ENCODE assay signal across 12 mouse cellular contexts in the genomic region with DNA sequence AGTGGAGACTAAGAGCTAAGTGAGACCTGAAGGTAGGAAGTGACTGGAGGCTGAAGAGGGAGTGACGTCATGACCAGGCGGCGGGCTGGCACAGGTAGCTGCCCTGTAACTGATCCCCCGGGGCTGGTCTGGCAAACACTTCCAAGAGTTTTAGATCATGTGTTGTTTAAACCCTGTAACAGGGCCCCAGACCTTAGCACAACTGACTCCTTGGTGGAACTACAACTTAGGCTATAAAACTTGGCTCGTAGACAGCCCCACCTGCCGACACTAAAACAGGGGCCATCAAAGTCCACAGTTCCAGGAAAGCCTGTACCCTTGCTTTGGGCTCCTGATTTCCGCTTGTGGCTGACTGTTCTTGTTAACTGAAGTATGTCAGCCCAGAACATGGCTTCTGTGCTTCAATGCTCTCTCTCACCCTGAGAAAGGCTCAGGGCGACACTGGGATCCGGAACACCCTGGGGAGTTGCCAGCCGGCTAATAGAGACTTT.
DNase-seq lines count a peak whose midpoint lies in the region; ATAC-seq and TF ChIP-seq lines count a peak whose summit lies in the region.
"Had no signal": no experiment of that assay in that cellular context is flagged by ENCODE, and none has a peak within 500 bp of the region (broad histone marks: within the 10 kb centered on the region; RNA-seq: fewer than 3 reads in every experiment).

No protein-coding gene starts in this region.

- no peaks in the 10 kb centered on the region for H3K9me3 ChIP-seq in E14TG2a.4 (ENCODE audit: low read length)
- no peaks in the 10 kb centered on the region for H3K9me3 ChIP-seq in kidney, embryonic 16.5 days (ENCODE audit: low read length)
- no peaks in the 10 kb centered on the region for H3K9me3 ChIP-seq in lung, embryonic 15.5 days
- no peaks in the 10 kb centered on the region for H3K9me3 ChIP-seq in midbrain, embryonic 15.5 days

- peak; percentile 73 for ATAC-seq in kidney, embryonic 16.5 days (ENCODE audit: low FRiP score, low TSS enrichment)
- peak; percentile 63; the same call in 1 of the 2 replicates for ATAC-seq in lung, embryonic 15.5 days (ENCODE audit: borderline replicate concordance, extremely low read depth, low FRiP score, low TSS enrichment)
- ATAC-seq in midbrain, embryonic 15.5 days (replicated peaks), result no peak

- H3K36me3 ChIP-seq in E14TG2a.4 (ENCODE audit: insufficient read depth, low read length), result no peaks in the 10 kb centered on the region
- no peaks in the 10 kb centered on the region for H3K36me3 ChIP-seq in kidney, embryonic 16.5 days (ENCODE audit: insufficient read depth, low read length)
- no peaks in the 10 kb centered on the region for H3K36me3 ChIP-seq in lung, embryonic 15.5 days
- H3K36me3 ChIP-seq in midbrain, embryonic 15.5 days (replicated peaks), result no peaks in the 10 kb centered on the region
- H3K36me3 ChIP-seq: G1E had no signal

- H3K4me3 ChIP-seq in E14TG2a.4 (replicated peaks; ENCODE audit: low read length), result 0 out of 2 replicates have a peak overlapping the region, but pooled peaks have one; percentile 41
- H3K4me3 ChIP-seq in brown adipose tissue, adult 24 weeks (ENCODE audit: insufficient read depth, low read depth, low read length), result no peak overlapping the region
- no peak overlapping the region for H3K4me3 ChIP-seq in kidney, embryonic 16.5 days (ENCODE audit: low read length)
- no peak overlapping the region for H3K4me3 ChIP-seq in lung, embryonic 15.5 days
- H3K4me3 ChIP-seq in midbrain, embryonic 15.5 days, result no peak overlapping the region
- H3K4me3 ChIP-seq: megakaryocyte, embryonic 14.5 days had no signal

- no peak overlapping the region for H3K9ac ChIP-seq in kidney, embryonic 16.5 days (replicated peaks; ENCODE audit: low read length)
- no peak overlapping the region for H3K9ac ChIP-seq in lung, embryonic 15.5 days
- H3K9ac ChIP-seq in midbrain, embryonic 15.5 days, result no peak overlapping the region

- H3K27ac ChIP-seq in brown adipose tissue, adult 24 weeks (replicated peaks; ENCODE audit: low read depth, low read length), result peak overlapping the region; percentile 65
- peak overlapping the region; percentile 80 for H3K27ac ChIP-seq in kidney, embryonic 16.5 days (ENCODE audit: low read length)
- H3K27ac ChIP-seq in lung, embryonic 15.5 days, result peak overlapping the region; percentile 51
- H3K27ac ChIP-seq in midbrain, embryonic 15.5 days, result no peak overlapping the region

- H3K4me1 ChIP-seq in E14TG2a.4 (replicated peaks; ENCODE audit: low read depth, low read length), result peaks cover 53% of the 10 kb centered on the region
- H3K4me1 ChIP-seq in brown adipose tissue, adult 24 weeks (ENCODE audit: control insufficient read depth, insufficient read depth, insufficient read length, low read length), result peaks cover 14% of the 10 kb centered on the region
- H3K4me1 ChIP-seq in kidney, embryonic 16.5 days (ENCODE audit: insufficient read depth, low read length), result peaks cover 16% of the 10 kb centered on the region
- H3K4me1 ChIP-seq in lung, embryonic 15.5 days, result peaks cover 8% of the 10 kb centered on the region; the same call in 1 of the 2 replicates
- 0 out of 2 replicates have a peak, but pooled peaks cover 4% of the 10 kb centered on the region for H3K4me1 ChIP-seq in midbrain, embryonic 15.5 days
- H3K4me1 ChIP-seq: megakaryocyte, embryonic 14.5 days had no signal

- no peak overlapping the region for H3K4me2 ChIP-seq in kidney, embryonic 16.5 days (replicated peaks; ENCODE audit: low read depth, low read length)
- H3K4me2 ChIP-seq in lung, embryonic 15.5 days, result no peak overlapping the region
- H3K4me2 ChIP-seq in midbrain, embryonic 15.5 days, result no peak overlapping the region

- no peak for DNase-seq in Muller cell, postnatal 12 days (ENCODE audit: inconsistent ontology term)
- DNase-seq in embryo, embryonic 10.5 days (ENCODE audit: low spot score), result no peak
- DNase-seq: adrenal gland, adult 8-10 months; cerebellum, adult 18-20 months; thymus, postnatal 14 days had no signal

- no peak for TF ChIP-seq CTCF in E14TG2a.4 (conservative IDR thresholded peaks at IDR 0.05; ENCODE audit: low read length)

- H3K27me3 ChIP-seq in E14TG2a.4 (ENCODE audit: insufficient read depth, low read length), result no peaks in the 10 kb centered on the region
- H3K27me3 ChIP-seq in kidney, embryonic 16.5 days (ENCODE audit: insufficient read depth, low read length), result no peaks in the 10 kb centered on the region
- H3K27me3 ChIP-seq in lung, embryonic 15.5 days, result no peaks in the 10 kb centered on the region
- no peaks in the 10 kb centered on the region for H3K27me3 ChIP-seq in midbrain, embryonic 15.5 days (replicated peaks)
- H3K27me3 ChIP-seq: megakaryocyte, embryonic 14.5 days had no signal

- WGBS in kidney, embryonic 16.5 days, result 19% methylated on average over 10 of the region's 10 CpGs
- WGBS in lung, embryonic 15.5 days, result 56% methylated on average over 10 of the region's 10 CpGs
- WGBS in midbrain, embryonic 15.5 days, result 79% methylated on average over 10 of the region's 10 CpGs
